Mouse (Mus musculus): Measurements from ENCODE around the gene Gm28042. TPM values are rescaled to one million over a fixed set of nuclear protein-coding genes. Genes with fewer than 3 reads are reported as not detected.

Gm28042 gene
- polyA plus RNA-seq, 1 experiment from 2014 or later: 6.0 TPM

- H3K4me1 ChIP-seq: 0 out of 2 replicates have a peak, but pooled peaks cover 3% of the 10 kb centered on the region
- H3K9me3 ChIP-seq: no peaks in the 10 kb centered on the region
- H3K27ac ChIP-seq: no peak overlapping the region
- H3K4me3 ChIP-seq: no peak overlapping the region
- ATAC-seq (replicated peaks): no peak
- no peaks in the 10 kb centered on the region for H3K27me3 ChIP-seq (replicated peaks)
- no peaks in the 10 kb centered on the region for H3K36me3 ChIP-seq (replicated peaks)
- 90% methylated on average over 10 of the region's 10 CpGs for WGBS
- H3K9ac ChIP-seq: no peak overlapping the region
- H3K4me2 ChIP-seq: no peak overlapping the region
These were observed 38.0 kb downstream of the Gm28042 start for GRCm38 (mm10) chr2:120065243-120065642.

GRCm38 (mm10) chr2:120066224-120066623 lies 38.9 kb downstream of the Gm28042 start:
- 84% methylated on average over 3 of the region's 3 CpGs for WGBS
- Histone ChIP-seq H3K9me3 (no peaks in the 10 kb centered on the region), H3K9ac (no peak overlapping the region), H3K4me2 (no peak overlapping the region), H3K4me3 (no peak overlapping the region), H3K36me3 (replicated peaks) (no peaks in the 10 kb centered on the region), H3K4me1 (0 out of 2 replicates have a peak, but pooled peaks cover 3% of the 10 kb centered on the region), H3K27me3 (replicated peaks) (no peaks in the 10 kb centered on the region), H3K27ac (no peak overlapping the region)
- ATAC-seq (replicated peaks): no peak

GRCm38 (mm10) chr2:120068555-120069465 lies 41.5 kb downstream of the Gm28042 start:
- Histone ChIP-seq H3K27ac (no peak overlapping the region), H3K4me3 (no peak overlapping the region), H3K4me2 (peak overlapping the region; percentile 31), H3K9ac (no peak overlapping the region), H3K4me1 (0 out of 2 replicates have a peak, but pooled peaks cover 3% of the 10 kb centered on the region), H3K36me3 (replicated peaks) (no peaks in the 10 kb centered on the region), H3K9me3 (no peaks in the 10 kb centered on the region), H3K27me3 (replicated peaks) (no peaks in the 10 kb centered on the region)
- peak; percentile 35; the same call in 1 of the 2 replicates for ATAC-seq (replicated peaks)
- 41% methylated on average over 16 of the region's 16 CpGs for WGBS

- WGBS: 73% methylated on average over 8 of the region's 8 CpGs
- ATAC-seq (replicated peaks): 0 out of 2 replicates have a peak, but pooled peaks have one; percentile 4
These were observed 42.2 kb downstream of the Gm28042 start for GRCm38 (mm10) chr2:120069466-120069990.

GRCm38 (mm10) chr2:120074096-120074495 lies 46.8 kb downstream of the Gm28042 start:
- ATAC-seq (replicated peaks): no peak
- no peak overlapping the region for H3K4me3 ChIP-seq
- no peaks in the 10 kb centered on the region for H3K36me3 ChIP-seq (replicated peaks)
- 93% methylated on average over 4 of the region's 4 CpGs for WGBS
- no peak overlapping the region for H3K9ac ChIP-seq
- no peak overlapping the region for H3K4me2 ChIP-seq
- no peaks in the 10 kb centered on the region for H3K9me3 ChIP-seq
- peaks cover 9% of the 10 kb centered on the region for H3K27me3 ChIP-seq (replicated peaks)
- H3K4me1 ChIP-seq: peaks cover 9% of the 10 kb centered on the region
- no peak overlapping the region for H3K27ac ChIP-seq

More at GRCm38 (mm10) chr2:120069466-120069990, 42.2 kb downstream of the Gm28042 start:
- H3K4me2 ChIP-seq: no peak overlapping the region
- H3K4me1 ChIP-seq: 0 out of 2 replicates have a peak, but pooled peaks cover 3% of the 10 kb centered on the region
- no peak overlapping the region for H3K9ac ChIP-seq
- H3K4me3 ChIP-seq: no peak overlapping the region
- H3K27me3 ChIP-seq (replicated peaks): no peaks in the 10 kb centered on the region
- no peaks in the 10 kb centered on the region for H3K9me3 ChIP-seq
- H3K36me3 ChIP-seq (replicated peaks): no peaks in the 10 kb centered on the region
- H3K27ac ChIP-seq: no peak overlapping the region

GRCm38 (mm10) chr2:120076076-120076705 lies 48.9 kb downstream of the Gm28042 start:
- H3K9me3 ChIP-seq: no peaks in the 10 kb centered on the region
- H3K27me3 ChIP-seq (replicated peaks): peaks cover 9% of the 10 kb centered on the region
- peak overlapping the region; percentile 40 for H3K4me3 ChIP-seq
- peak overlapping the region; percentile 28; the same call in 1 of the 2 replicates for H3K9ac ChIP-seq
- no peaks in the 10 kb centered on the region for H3K36me3 ChIP-seq (replicated peaks)
- ATAC-seq (replicated peaks): peak; percentile 84
- peaks cover 9% of the 10 kb centered on the region for H3K4me1 ChIP-seq
- 1% methylated on average over 36 of the region's 36 CpGs for WGBS
- H3K4me2 ChIP-seq: peak overlapping the region; percentile 62
- no peak overlapping the region for H3K27ac ChIP-seq

- Histone ChIP-seq H3K4me3 (no peak overlapping the region), H3K4me2 (no peak overlapping the region), H3K27ac (no peak overlapping the region), H3K9me3 (no peaks in the 10 kb centered on the region), H3K27me3 (replicated peaks) (peaks cover 2% of the 10 kb centered on the region), H3K36me3 (replicated peaks) (no peaks in the 10 kb centered on the region), H3K4me1 (no peaks in the 10 kb centered on the region), H3K9ac (no peak overlapping the region)
- ATAC-seq (replicated peaks): no peak
- WGBS: 69% methylated on average over 2 of the region's 2 CpGs
These were observed 55.1 kb downstream of the Gm28042 start for GRCm38 (mm10) chr2:120082416-120082815.

- H3K27me3 ChIP-seq (replicated peaks): no peaks in the 10 kb centered on the region
- no peaks in the 10 kb centered on the region for H3K9me3 ChIP-seq
- no peaks in the 10 kb centered on the region for H3K4me1 ChIP-seq
- ATAC-seq (replicated peaks): no peak
- no peak overlapping the region for H3K9ac ChIP-seq
- H3K27ac ChIP-seq: no peak overlapping the region
- 76% methylated on average over 14 of the region's 14 CpGs for WGBS
- no peak overlapping the region for H3K4me2 ChIP-seq
- no peak overlapping the region for H3K4me3 ChIP-seq
- H3K36me3 ChIP-seq (replicated peaks): no peaks in the 10 kb centered on the region
These were observed 57.5 kb downstream of the Gm28042 start for GRCm38 (mm10) chr2:120084593-120085361.

GRCm38 (mm10) chr2:120086038-120086437 lies 58.7 kb downstream of the Gm28042 start:
- no peak overlapping the region for H3K9ac ChIP-seq
- WGBS: 91% methylated on average over 3 of the region's 3 CpGs
- H3K4me1 ChIP-seq: no peaks in the 10 kb centered on the region
- H3K9me3 ChIP-seq: no peaks in the 10 kb centered on the region
- no peaks in the 10 kb centered on the region for H3K27me3 ChIP-seq (replicated peaks)
- no peak overlapping the region for H3K4me3 ChIP-seq
- ATAC-seq (replicated peaks): no peak
- no peak overlapping the region for H3K4me2 ChIP-seq
- H3K36me3 ChIP-seq (replicated peaks): no peaks in the 10 kb centered on the region
- H3K27ac ChIP-seq: no peak overlapping the region

- H3K36me3 ChIP-seq (replicated peaks): no peaks in the 10 kb centered on the region
- no peak overlapping the region for H3K4me2 ChIP-seq
- H3K9me3 ChIP-seq: no peaks in the 10 kb centered on the region
- WGBS: 77% methylated on average over 3 of the region's 3 CpGs
- no peaks in the 10 kb centered on the region for H3K4me1 ChIP-seq
- ATAC-seq (replicated peaks): no peak
- no peaks in the 10 kb centered on the region for H3K27me3 ChIP-seq (replicated peaks)
- no peak overlapping the region for H3K27ac ChIP-seq
- no peak overlapping the region for H3K9ac ChIP-seq
- no peak overlapping the region for H3K4me3 ChIP-seq
These were observed 60.1 kb downstream of the Gm28042 start for GRCm38 (mm10) chr2:120087391-120087790.

GRCm38 (mm10) chr2:120087897-120088296 lies 60.6 kb downstream of the Gm28042 start:
- no peak overlapping the region for H3K27ac ChIP-seq
- no peaks in the 10 kb centered on the region for H3K27me3 ChIP-seq (replicated peaks)
- H3K4me1 ChIP-seq: no peaks in the 10 kb centered on the region
- H3K9ac ChIP-seq: no peak overlapping the region
- H3K36me3 ChIP-seq (replicated peaks): no peaks in the 10 kb centered on the region
- 95% methylated on average over 2 of the region's 2 CpGs for WGBS
- no peak overlapping the region for H3K4me3 ChIP-seq
- H3K9me3 ChIP-seq: no peaks in the 10 kb centered on the region
- H3K4me2 ChIP-seq: no peak overlapping the region
- no peak for ATAC-seq (replicated peaks)

- 95% methylated on average over 17 of the region's 17 CpGs for WGBS
These were observed 63.7 kb downstream of the Gm28042 start for GRCm38 (mm10) chr2:120090979-120091378.

More at GRCm38 (mm10) chr2:120090979-120091378, 63.7 kb downstream of the Gm28042 start:
- Histone ChIP-seq H3K36me3 (replicated peaks) (no peaks in the 10 kb centered on the region), H3K4me1 (no peaks in the 10 kb centered on the region), H3K4me3 (no peak overlapping the region), H3K27me3 (replicated peaks) (no peaks in the 10 kb centered on the region), H3K4me2 (no peak overlapping the region), H3K9ac (no peak overlapping the region), H3K9me3 (no peaks in the 10 kb centered on the region), H3K27ac (no peak overlapping the region)
- no peak for ATAC-seq (replicated peaks)

Data from midbrain, embryonic 15.5 days (tissue).